Mouse (Mus musculus): ENCODE measurements around the gene Atp7b.

The Atp7b gene

GRCm38 (mm10) chr8:22028973-22029372, 31.1 kb downstream of the Atp7b start:
- ATAC-seq (ENCODE audit: insufficient number of reproducible peaks, low FRiP score, low TSS enrichment) = no peak

GRCm38 (mm10) chr8:22025241-22025640, 34.9 kb downstream of the Atp7b start:
- no peak for ATAC-seq (ENCODE audit: insufficient number of reproducible peaks, low FRiP score, low TSS enrichment)

GRCm38 (mm10) chr8:22022244-22022643, 37.9 kb downstream of the Atp7b start:
- no peak for ATAC-seq (ENCODE audit: insufficient number of reproducible peaks, low FRiP score, low TSS enrichment)

GRCm38 (mm10) chr8:22019498-22019897, 40.6 kb downstream of the Atp7b start:
- no peak for ATAC-seq (ENCODE audit: insufficient number of reproducible peaks, low FRiP score, low TSS enrichment)

GRCm38 (mm10) chr8:22017731-22018130, 42.4 kb downstream of the Atp7b start:
- no peak for ATAC-seq (ENCODE audit: insufficient number of reproducible peaks, low FRiP score, low TSS enrichment)

GRCm38 (mm10) chr8:22013034-22013707, 46.9 kb downstream of the Atp7b start:
- ATAC-seq (ENCODE audit: insufficient number of reproducible peaks, low FRiP score, low TSS enrichment) = no peak

- ATAC-seq (ENCODE audit: insufficient number of reproducible peaks, low FRiP score, low TSS enrichment) = no peak
Observed at GRCm38 (mm10) chr8:22009403-22009802, 50.7 kb downstream of the Atp7b start.

- no peak for ATAC-seq (ENCODE audit: insufficient number of reproducible peaks, low FRiP score, low TSS enrichment)
Observed at GRCm38 (mm10) chr8:22006423-22006822, 53.7 kb downstream of the Atp7b start.

GRCm38 (mm10) chr8:22004750-22005522, 55.2 kb downstream of the Atp7b start:
- no peak for ATAC-seq (ENCODE audit: insufficient number of reproducible peaks, low FRiP score, low TSS enrichment)

- no peak for ATAC-seq (ENCODE audit: insufficient number of reproducible peaks, low FRiP score, low TSS enrichment)
Observed at GRCm38 (mm10) chr8:21995181-21995580, 64.9 kb downstream of the Atp7b start.

GRCm38 (mm10) chr8:21992184-21992583, 67.9 kb downstream of the Atp7b start:
- ATAC-seq (ENCODE audit: insufficient number of reproducible peaks, low FRiP score, low TSS enrichment) = peak; percentile 94

GRCm38 (mm10) chr8:21981664-21982337, 78.3 kb downstream of the Atp7b start:
- ATAC-seq (ENCODE audit: insufficient number of reproducible peaks, low FRiP score, low TSS enrichment) = peak; percentile 96

GRCm38 (mm10) chr8:21978193-21978592, 81.9 kb downstream of the Atp7b start:
- peak; percentile 31; the same call in 1 of the 2 replicates for ATAC-seq (ENCODE audit: insufficient number of reproducible peaks, low FRiP score, low TSS enrichment)

GRCm38 (mm10) chr8:21969475-21969874, 90.6 kb downstream of the Atp7b start, which contains the start of gene Ccdc70:
Gene Ccdc70 (plus strand): TSS chr8:21969775.
- ATAC-seq (ENCODE audit: insufficient number of reproducible peaks, low FRiP score, low TSS enrichment) = no peak

- no peak for ATAC-seq (ENCODE audit: insufficient number of reproducible peaks, low FRiP score, low TSS enrichment)
Observed at GRCm38 (mm10) chr8:21966646-21967045, 93.5 kb downstream of the Atp7b start.

GRCm38 (mm10) chr8:21958414-21958813, 101.7 kb downstream of the Atp7b start, which contains the start of gene Fam90a1a:
Gene Fam90a1a (plus strand): TSS chr8:21958714.
- no peak for ATAC-seq (ENCODE audit: insufficient number of reproducible peaks, low FRiP score, low TSS enrichment)

GRCm38 (mm10) chr8:21956336-21956735, 103.8 kb downstream of the Atp7b start:
- ATAC-seq (ENCODE audit: insufficient number of reproducible peaks, low FRiP score, low TSS enrichment) = no peak

GRCm38 (mm10) chr8:21955321-21955720, 104.8 kb downstream of the Atp7b start:
- no peak for ATAC-seq (ENCODE audit: insufficient number of reproducible peaks, low FRiP score, low TSS enrichment)

- no peak for ATAC-seq (ENCODE audit: insufficient number of reproducible peaks, low FRiP score, low TSS enrichment)
Observed at GRCm38 (mm10) chr8:21947311-21948017, 112.6 kb downstream of the Atp7b start.

- no peak for ATAC-seq (ENCODE audit: insufficient number of reproducible peaks, low FRiP score, low TSS enrichment)
Observed at GRCm38 (mm10) chr8:21946462-21946861, 113.6 kb downstream of the Atp7b start, which contains the start of gene Defb13. Gene Defb13 (plus strand): TSS chr8:21946762.

Data from cerebellum, adult (tissue).